Mouse (Mus musculus) forebrain, postnatal 0 days (tissue): Measurements from ENCODE around the gene Masp2. TPM values are rescaled to one million over a fixed set of nuclear protein-coding genes. Genes with fewer than 3 reads are reported as not detected.
A peak's percentile ranks its signal among the peaks of the same experiment; 100 is the strongest.

Source experiments
- ATAC-seq: fragments of 200-750 bp; cut with Nextera tagmentation; 2 replicates; pipeline ENCODE4 v1.8.0; 2017; ENCODE audit warnings: mild to moderate bottlenecking, moderate library complexity
- DNase-seq: peaks from one replicate; pipeline ENCODE4 v3.0.0-alpha.2; 2015
- H3K27ac ChIP-seq: fragments of 300-500 bp; sonication (generic); 2 replicates; pipeline ENCODE4 v1.5.1; 2014; ENCODE audit warnings: low read depth, mild to moderate bottlenecking, antibody characterized with exemption, low read length, moderate library complexity, mixed read lengths
- H3K27me3 ChIP-seq: fragments of 300-500 bp; sonication (generic); 2 replicates; pipeline ENCODE4 v1.6.1; 2014; ENCODE audit warnings: mild to moderate bottlenecking, low read length, mixed read lengths; ENCODE audit not compliant: insufficient read depth
- H3K36me3 ChIP-seq: fragments of 300-500 bp; sonication (generic); 2 replicates; pipeline ENCODE4 v1.6.1; 2014; ENCODE audit warnings: mild to moderate bottlenecking, moderate library complexity; ENCODE audit not compliant: insufficient read depth
- H3K4me1 ChIP-seq: fragments of 300-500 bp; sonication (generic); 2 replicates; pipeline ENCODE4 v1.6.1; 2014; ENCODE audit warnings: antibody characterized with exemption; ENCODE audit not compliant: insufficient read depth
- H3K4me2 ChIP-seq: fragments of 300-500 bp; sonication (generic); 2 replicates; pipeline ENCODE4 v1.6.1; 2014; ENCODE audit warnings: low read depth, mild to moderate bottlenecking, moderate library complexity
- H3K4me3 ChIP-seq: fragments of 300-500 bp; sonication (generic); 2 replicates; pipeline ENCODE4 v1.5.1; 2014; ENCODE audit warnings: low read depth, low read length, mixed read lengths
- H3K9ac ChIP-seq: fragments of 300-500 bp; sonication (generic); 2 replicates; pipeline ENCODE4 v1.6.1; 2014; ENCODE audit warnings: mild to moderate bottlenecking
- H3K9me3 ChIP-seq: fragments of 300-500 bp; sonication (generic); 2 replicates; pipeline ENCODE4 v1.6.1; 2016; ENCODE audit warnings: low read length
- CTCF ChIP-seq: sonication (generic); IDR thresholded peaks from 2 replicates; pipeline ENCODE4 v1.5.1; 2016; ENCODE audit warnings: antibody characterized with exemption, control low read depth, low read depth
- WGBS: fragments of 180-500 bp; shearing (Covaris S2); extraction: QIAGEN DNeasy Blood & Tissue Kit; methylation state at CpG from one replicate; pipeline ENCODE4 v1.1.7; 2014; 5-methylcytosine and 5-hydroxymethylcytosine counted together
- polyA plus RNA-seq: library from polyadenylated mRNA; unstranded; fragments of >200 nt; fragmentation: Nextera tagmentation; extraction: Ambion mirVana; gene quantifications from 2 replicates; pipeline ENCODE4 v1.2.1, GENCODE M21; 2015
- total RNA-seq: library from RNA; depleted of rRNA; stranded (reverse); fragments of >200 nt; gene quantifications from 2 replicates; pipeline ENCODE4 v1.2.3, GENCODE M21; 2014; rRNA removed

Masp2 gene
- total RNA-seq (0.24 TPM in 1 of 2 replicates, not detected in the other), polyA plus RNA-seq (0.26 TPM in 1 of 2 replicates, not detected in the other)

DNA sequence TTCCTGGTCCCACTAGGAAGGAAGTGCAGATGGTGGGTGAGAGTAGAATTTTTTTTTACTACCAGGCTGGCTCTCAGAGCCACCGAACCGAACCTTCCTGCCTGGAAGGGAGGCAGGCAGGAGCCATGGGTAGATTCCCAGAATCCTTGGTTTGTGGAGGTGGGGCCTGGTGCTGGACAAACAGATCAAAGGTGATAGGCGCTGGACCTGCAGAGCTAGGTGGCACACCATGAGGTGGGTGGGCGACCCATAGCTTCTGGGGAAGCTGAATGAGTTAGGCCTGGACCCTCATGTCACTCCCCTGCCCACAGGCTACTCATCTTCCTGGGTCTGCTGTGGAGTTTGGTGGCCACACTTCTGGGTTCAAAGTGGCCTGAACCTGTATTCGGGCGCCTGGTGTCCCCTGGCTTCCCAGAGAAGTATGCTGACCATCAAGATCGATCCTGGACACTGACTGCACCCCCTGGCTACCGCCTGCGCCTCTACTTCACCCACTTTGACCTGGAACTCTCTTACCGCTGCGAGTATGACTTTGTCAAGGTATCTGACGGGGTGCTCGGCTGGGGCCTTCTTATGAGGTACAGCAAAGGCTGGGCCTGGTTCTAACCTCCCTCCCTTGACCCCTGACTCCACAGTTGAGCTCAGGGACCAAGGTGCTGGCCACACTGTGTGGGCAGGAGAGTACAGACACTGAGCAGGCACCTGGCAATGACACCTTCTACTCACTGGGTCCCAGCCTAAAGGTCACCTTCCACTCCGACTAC, at the start of gene Masp2:
Gene Masp2 (plus strand): TSS at position 198 of the 764 bp plus-strand sequence.
- DNase-seq, result no peak
- no peak for ATAC-seq
- peaks cover 16% of the 10 kb centered on the region; the same call in 1 of the 2 replicates for H3K36me3 ChIP-seq
- H3K4me1 ChIP-seq, result no peaks in the 10 kb centered on the region
- H3K4me3 ChIP-seq, result no peak within 1 kb of the TSS
- no peak within 1 kb of the TSS for H3K4me2 ChIP-seq
- no peaks in the 10 kb centered on the region for H3K27me3 ChIP-seq
- no peaks in the 10 kb centered on the region for H3K9me3 ChIP-seq
- TF ChIP-seq CTCF, result no peak
- no peak within 1 kb of the TSS for H3K9ac ChIP-seq
- H3K27ac ChIP-seq, result no peak within 1 kb of the TSS
- WGBS, result 92% methylated on average over 14 of the region's 14 CpGs

DNA sequence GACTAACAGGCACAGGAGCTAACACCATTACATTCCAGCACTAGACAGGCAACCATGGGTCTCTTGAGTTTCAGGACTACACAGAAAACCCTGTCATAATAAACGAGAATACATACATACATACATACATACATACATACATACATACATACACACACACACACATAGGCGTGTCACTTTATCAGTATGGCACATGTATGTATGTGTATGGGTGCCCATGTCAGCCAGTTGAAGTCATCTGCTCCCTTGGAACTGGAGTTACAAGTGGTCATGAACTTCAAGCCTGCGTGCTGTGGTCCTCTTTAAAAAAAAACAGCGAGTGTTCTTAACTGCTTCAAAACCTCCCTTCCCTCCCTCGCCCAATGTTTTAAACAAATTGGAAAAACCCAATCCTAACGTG, 44.6 kb upstream of the Masp2 start:
- Histone ChIP-seq H3K36me3 (peaks cover 67% of the 10 kb centered on the region), H3K4me2 (peak overlapping the region; percentile 63), H3K27me3 (no peaks in the 10 kb centered on the region), H3K9ac (peak overlapping the region; percentile 92), H3K4me3 (peak overlapping the region; percentile 90), H3K27ac (peak overlapping the region; percentile 96), H3K4me1 (0 out of 2 replicates have a peak, but pooled peaks cover 10% of the 10 kb centered on the region), H3K9me3 (no peaks in the 10 kb centered on the region)
- ATAC-seq, result no peak; the same call in 1 of the 2 replicates
- DNase-seq, result no peak
- 35% methylated on average over 6 of the region's 6 CpGs for WGBS
- no peak for TF ChIP-seq CTCF

DNA sequence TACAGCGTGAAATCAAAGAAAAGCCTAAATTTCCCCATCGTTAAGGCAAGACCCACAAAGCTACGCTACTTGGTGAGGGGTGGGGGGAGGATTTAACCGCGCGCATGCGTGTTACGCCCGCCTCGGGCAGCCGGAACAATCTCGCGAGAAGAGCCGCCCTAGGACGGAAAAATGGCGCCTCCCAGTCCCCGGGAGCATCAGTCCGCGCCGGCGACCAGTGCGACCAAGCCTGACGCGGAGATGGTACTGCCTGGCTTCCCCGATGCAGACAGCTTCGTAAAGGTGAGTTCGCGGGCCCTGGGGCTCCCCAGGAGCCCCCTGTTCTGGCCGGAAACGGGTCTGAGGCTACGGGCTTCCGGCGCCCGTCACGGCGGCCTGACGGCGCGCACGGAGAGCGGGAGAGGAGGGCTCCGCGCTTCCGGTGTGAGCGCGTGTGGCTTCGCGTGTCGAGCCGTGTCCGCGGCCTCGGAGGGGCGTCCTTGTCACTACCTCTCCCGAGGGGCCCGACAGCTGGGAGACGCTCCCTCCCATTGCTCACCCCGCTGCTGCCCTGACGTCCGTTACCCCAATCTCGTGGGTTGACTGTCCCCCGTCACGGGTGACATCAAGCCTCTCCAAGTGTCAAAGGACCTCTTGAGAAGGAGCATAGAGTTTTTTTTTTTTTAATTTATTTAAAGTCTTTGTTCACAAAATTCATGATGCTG, 43.9 kb upstream of the Masp2 start, which contains the start of gene Exosc10:
Gene Exosc10 (plus strand): TSS at position 133 of the 704 bp plus-strand sequence.
- Histone ChIP-seq H3K4me3 (peak within 1 kb of the TSS; percentile 90), H3K4me1 (0 out of 2 replicates have a peak, but pooled peaks cover 10% of the 10 kb centered on the region), H3K27ac (peak within 1 kb of the TSS; percentile 96), H3K27me3 (no peaks in the 10 kb centered on the region), H3K4me2 (peak within 1 kb of the TSS; percentile 63), H3K9ac (peak within 1 kb of the TSS; percentile 92), H3K36me3 (peaks cover 67% of the 10 kb centered on the region), H3K9me3 (no peaks in the 10 kb centered on the region)
- peak; percentile 98 for ATAC-seq
- WGBS, result under 1% methylated on average over 60 of the region's 63 CpGs
- peak; percentile 96 for DNase-seq
- no peak for TF ChIP-seq CTCF

DNA sequence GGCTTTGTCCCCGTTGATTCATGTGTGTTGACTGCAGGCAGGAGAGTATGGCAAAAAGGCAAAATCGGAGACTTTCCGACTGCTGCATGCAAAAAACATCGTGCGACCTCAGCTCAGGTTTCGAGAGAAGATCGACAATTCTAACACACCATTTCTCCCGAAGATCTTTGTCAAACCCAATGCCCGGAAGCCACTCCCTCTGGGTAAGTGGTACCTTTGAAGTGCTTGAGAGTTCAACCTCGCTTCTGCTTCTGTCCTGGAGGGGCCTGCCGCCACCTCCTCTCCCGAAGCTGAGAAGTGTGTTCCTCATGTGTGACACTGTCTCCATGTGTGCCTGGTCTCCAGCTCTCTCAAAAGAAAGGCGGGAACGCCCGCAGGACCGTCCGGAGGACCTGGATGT, 39.7 kb upstream of the Masp2 start:
- Histone ChIP-seq H3K4me3 (no peak overlapping the region), H3K27me3 (no peaks in the 10 kb centered on the region), H3K9me3 (no peaks in the 10 kb centered on the region), H3K4me1 (0 out of 2 replicates have a peak, but pooled peaks cover 9% of the 10 kb centered on the region), H3K36me3 (peaks cover 74% of the 10 kb centered on the region), H3K4me2 (no peak overlapping the region), H3K9ac (no peak overlapping the region), H3K27ac (no peak overlapping the region)
- ATAC-seq (no peak), DNase-seq (no peak)
- no peak for TF ChIP-seq CTCF
- 96% methylated on average over 17 of the region's 17 CpGs for WGBS

DNA sequence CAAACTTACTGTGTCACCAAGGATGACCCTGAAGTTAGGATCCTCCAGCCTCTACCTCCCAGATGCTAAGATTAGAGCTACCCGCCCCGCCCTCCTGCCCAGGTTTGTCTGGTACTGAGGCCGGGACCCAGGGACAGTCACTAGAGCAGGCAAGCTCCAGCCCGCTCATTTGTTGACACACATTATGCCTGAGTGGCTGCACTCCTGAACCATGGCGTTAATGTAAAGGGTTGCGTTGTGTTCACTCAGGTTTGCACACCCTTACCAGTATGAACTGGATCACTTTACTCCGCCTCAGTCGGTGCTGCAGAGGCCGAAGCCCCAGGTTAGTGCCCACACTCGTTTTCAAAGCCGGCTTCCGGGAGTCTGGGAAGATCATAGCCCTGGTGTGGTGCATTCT, 38.8 kb upstream of the Masp2 start:
- Histone ChIP-seq H3K27ac (no peak overlapping the region), H3K27me3 (no peaks in the 10 kb centered on the region), H3K4me2 (no peak overlapping the region), H3K9ac (no peak overlapping the region), H3K4me3 (no peak overlapping the region), H3K9me3 (no peaks in the 10 kb centered on the region), H3K36me3 (peaks cover 83% of the 10 kb centered on the region), H3K4me1 (0 out of 2 replicates have a peak, but pooled peaks cover 5% of the 10 kb centered on the region)
- TF ChIP-seq CTCF, result no peak
- 94% methylated on average over 12 of the region's 12 CpGs for WGBS
- ATAC-seq, result no peak
- no peak for DNase-seq

DNA sequence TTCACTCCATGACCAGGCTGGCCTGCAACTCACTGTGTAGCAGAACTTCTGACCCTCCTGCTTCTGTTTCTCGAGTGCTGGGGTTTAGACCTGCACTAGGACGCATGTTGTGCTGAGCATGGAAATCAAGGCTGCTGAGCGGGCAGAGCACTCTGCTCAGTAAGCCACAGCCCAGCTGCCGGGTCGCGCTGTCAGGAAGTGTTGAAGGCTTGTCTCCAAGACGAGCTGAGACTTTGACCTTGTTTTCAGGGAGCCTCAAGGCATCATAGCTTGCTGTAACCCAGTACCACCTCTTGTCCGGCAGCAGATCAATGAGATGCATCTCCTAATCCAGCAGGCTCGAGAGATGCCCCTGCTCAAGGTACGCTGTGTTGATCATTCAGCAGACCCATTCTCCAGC, 32.2 kb upstream of the Masp2 start:
- Histone ChIP-seq H3K27ac (no peak overlapping the region), H3K36me3 (peaks cover 96% of the 10 kb centered on the region), H3K4me2 (no peak overlapping the region), H3K4me3 (no peak overlapping the region), H3K4me1 (no peaks in the 10 kb centered on the region), H3K9ac (no peak overlapping the region), H3K27me3 (no peaks in the 10 kb centered on the region), H3K9me3 (no peaks in the 10 kb centered on the region)
- no peak for DNase-seq
- 91% methylated on average over 10 of the region's 10 CpGs for WGBS
- no peak for TF ChIP-seq CTCF
- ATAC-seq, result no peak
